ENCODE assay signal across 1 mouse cellular context in the genomic region with DNA sequence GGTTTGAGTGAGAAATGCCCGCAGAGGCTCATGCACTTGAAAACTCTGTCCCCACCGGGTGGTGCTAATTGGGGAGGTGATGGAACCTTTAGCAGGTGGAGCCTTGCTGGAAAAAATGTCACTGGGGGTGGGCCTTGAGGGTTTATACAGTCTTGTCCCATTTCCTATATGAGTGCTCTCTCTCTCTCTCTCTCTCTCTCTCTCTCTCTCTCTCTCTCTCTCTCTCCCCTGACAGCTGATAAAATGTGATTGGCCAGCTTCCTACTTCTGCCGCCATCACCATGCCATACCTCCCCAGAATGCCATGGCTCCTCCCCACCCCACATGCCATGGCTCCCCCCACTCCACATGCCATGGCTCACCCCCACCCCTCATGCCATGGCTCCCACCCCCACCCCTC.
TF ChIP-seq lines count a peak whose summit lies in the region.

No protein-coding gene starts in this region.

TF ChIP-seq in MEL, 35 proteins besides CTCF, POLR2A, EP300 and RAD21:
- TF ChIP-seq JUND (IDR thresholded peaks at IDR 0.05; ENCODE audit: low read depth, low read length), result peak; percentile 92; the same call in 1 of the 2 replicates
- no peak for TF ChIP-seq MAX (IDR thresholded peaks at IDR 0.05; ENCODE audit: low read length)
